Mouse (Mus musculus) gastrocnemius, adult 8-10 months (tissue): ENCODE measurements around the gene Mical2. TPM values are rescaled to one million over a fixed set of nuclear protein-coding genes. Genes with fewer than 3 reads are reported as not detected.

ENCODE experiments used
- DNase-seq, 2 experiments: peaks; one replicate each; pipeline ENCODE4 v3.0.0; 2022; ENCODE audit warnings: low spot score in 2 of 2
- total RNA-seq, 4 experiments: library from RNA; stranded (reverse); gene quantifications; 2 replicates each; pipeline ENCODE4 v1.2.4; 2022

Gene Mical2
- total RNA-seq, 4 experiments from 2014 or later = 172 to 236 (median 206) TPM

DNA sequence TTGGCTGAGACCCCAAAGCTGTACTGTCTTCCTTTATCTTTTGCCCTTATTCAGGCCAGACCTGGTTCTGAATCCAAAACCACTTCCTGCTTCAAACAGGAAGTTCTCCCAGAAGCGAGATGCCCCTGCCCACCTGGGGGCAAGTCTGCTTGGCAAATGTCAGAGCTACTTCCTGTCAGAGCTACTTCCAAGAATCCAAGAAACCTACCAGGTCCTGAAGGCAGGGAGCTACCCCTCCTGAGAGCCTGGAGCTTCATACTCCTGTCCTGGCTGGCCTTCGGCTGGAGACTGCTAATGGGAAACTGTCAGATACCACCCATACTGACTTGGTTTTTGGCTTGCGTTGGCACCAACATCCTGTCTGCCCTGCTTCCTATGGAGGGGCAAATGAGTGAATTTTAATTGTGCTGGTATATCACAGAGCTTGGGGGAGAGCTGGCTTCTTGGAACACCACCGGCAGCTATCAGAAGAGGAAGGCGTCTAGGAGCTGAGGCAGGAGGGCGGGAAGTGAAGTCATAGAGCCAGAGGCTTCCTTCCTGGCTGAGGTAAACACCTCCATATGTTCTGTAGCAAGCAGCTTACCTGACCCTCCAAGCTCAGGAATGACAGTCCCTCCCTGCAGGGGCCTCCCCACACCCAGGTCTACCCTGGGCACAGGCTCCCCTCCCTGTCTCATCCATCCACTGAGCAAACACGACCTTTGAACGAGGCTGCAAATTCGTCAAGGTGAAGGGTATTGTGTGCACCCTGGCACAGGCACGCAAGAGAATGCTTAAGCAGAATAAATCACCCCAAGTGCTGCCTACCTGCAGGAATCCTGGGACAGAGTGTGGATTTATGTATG is 17.1 kb upstream of the Mical2 start:
- DNase-seq = no peak

DNA sequence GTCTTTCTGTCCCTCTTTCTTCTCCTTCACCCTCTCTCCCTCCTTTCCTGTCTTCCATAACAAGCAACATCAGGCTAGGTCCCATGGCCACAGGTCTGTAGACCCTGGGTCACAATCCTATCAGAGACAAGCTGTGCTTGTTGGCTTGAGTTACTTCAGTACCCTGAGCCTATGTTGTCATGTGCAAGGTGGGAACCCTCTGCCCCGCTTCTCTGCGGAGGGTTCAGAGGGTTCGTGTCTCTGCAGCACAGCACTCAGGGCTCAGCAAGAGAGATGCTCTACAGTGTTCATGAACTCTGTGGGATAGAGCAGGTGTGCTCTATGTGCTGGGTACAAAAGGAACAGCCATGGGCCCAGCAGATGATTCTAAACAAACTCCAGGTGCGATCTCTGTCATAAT is 16.0 kb upstream of the Mical2 start:
- DNase-seq = no peak

DNA sequence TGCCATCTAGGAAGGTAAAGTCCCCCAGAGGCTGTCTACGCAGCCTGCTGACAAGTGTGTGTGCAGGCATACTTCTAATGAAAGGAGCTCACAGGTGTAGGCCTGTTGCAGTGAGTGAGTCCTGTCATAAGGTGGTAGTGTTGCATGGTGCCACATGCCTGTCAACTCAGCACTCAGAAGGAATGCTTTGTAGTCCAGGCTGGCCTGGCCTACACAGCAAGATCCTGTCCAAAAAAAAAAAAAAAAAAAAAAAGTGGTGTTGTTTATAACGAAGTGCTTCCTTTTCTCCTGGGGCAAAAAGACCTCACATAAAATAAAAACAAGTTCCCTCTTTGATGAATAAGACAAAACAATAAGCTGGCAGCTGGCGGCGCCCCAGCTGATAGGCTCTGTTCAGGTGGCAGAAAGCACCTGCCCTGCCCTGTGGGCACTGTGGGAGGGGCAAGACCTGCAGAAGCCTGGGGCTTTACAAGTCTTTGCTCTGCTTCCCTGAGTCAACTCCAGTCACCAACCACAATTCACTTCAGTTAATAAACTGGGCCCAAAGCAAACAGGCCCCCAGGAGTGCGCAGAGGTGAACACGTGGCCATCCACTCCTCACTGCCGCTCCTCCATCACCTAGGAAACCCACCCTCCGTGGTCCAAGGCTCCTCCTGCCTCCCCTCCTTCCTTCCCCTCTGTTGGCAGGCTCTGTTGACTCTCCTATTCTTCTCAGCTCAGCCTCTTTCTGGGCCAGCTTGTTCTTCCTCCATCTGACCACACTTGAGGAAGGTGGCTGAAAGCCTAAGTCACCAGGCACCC is 12.5 kb upstream of the Mical2 start:
- DNase-seq = no peak

DNA sequence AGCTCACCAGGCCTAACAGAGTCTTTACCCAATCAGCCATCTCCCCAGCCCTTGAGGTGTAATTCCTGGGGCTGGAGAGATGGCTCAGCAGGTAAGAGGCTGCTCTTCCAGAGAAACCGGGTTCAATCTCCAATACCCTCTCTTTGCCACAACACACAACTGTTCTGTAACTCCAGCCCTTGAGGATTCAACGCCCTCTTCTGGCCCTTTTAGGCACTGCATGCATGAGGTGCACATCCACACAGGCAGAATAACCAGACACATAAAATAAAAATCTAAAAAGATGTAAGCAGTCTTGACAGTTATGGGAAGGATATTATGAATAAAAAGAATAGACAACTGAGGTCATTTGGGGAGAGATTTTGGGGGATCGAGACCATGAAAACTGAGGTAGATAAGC is 9.8 kb upstream of the Mical2 start:
- DNase-seq = no peak

DNA sequence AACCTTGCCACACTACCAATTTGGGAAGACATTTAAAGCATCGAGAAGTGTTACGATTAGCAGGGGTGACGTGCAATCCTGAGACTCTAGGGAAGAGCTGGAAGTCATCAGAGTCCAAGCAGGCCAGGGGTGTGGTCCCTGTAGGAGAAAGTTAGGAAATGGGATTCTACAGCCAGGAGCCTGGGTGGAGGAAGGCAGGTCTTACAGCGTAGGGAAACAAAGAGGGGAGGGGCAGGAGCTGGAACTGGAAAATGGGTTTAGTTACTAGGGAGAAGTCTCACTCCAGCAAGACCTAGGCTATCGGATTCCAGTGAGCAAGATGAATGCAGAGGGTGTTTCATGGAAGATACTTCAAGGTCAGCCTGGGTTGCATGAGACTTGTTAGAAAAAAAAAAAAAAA is 8.9 kb upstream of the Mical2 start:
- no peak for DNase-seq

DNA sequence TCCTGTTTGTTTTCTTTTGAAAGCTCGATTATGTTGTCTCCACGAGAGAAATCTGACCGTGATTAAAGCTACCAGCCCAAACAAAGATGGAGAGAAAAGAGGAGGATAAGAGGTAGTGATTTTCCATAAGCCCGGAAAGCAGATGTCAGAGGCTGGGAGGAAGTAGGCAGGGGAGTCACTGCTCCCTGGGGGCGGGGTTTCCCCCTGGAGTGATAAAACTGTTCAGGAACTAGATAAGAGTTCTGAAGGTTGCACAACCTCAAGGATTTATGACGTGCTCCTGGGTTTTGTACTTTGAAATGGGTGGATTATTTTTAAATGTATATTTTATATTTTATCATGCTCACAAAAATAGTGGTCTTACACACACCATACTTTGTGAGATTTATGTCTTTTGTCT is 8.4 kb upstream of the Mical2 start:
- no peak for DNase-seq

DNA sequence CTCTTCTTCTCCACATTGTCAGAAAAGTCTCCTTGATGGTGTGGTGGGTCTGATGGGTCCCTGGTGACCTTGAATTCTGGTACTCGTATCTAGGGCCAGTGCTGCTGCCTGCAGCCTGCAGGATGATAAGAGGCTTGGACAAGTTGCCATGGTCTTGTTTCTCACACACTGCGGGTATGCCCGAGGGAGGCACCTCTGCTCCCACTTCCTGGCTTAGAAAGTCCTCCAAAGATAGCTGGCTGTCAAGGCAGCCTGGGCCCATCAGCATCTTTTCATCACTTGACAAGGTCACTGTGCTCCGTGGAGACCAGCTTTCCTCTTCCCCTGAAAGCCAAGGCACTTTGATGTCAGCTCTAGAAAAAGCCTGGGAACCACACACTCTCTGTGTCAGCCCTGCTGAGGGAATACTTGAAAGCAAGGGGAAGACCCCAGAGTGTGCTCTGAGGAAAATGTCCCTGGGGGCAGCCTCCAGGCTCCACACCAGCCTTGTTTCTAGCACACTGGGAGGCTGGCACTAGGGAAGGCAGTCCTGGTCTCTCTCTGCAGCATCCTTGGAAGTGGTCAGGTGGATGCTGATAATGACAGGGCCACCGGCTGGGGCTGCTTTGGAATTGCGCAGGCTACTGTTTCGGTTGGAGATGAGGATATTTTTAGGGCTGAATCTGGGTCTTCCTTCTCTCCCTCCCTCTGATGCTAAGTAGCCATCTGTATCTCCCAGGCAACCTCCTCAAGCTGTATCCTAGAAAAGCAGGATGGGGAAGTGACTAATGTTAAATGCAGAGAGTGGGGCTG is 2.7 kb upstream of the Mical2 start:
- no peak for DNase-seq

DNA sequence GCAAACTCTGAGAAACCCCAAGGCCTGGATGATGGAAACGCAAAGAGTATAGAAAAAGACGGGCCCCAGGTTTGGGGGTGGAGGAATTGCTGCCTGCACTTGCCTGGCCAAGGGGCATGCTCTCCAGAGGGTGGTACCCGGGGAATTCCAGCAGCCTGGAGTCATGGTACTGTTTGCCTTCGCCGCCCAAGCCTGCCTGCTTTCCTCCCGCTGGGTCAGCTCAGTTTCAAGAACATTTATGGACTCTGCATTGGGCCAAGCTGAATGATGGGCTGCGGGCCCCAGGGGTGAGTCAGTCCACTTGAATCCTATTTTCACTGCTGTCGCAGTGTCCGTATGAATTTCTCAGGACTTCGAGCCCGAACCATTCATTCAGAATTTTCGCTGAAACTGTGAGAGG is 802 bp upstream of the Mical2 start:
- no peak for DNase-seq

DNA sequence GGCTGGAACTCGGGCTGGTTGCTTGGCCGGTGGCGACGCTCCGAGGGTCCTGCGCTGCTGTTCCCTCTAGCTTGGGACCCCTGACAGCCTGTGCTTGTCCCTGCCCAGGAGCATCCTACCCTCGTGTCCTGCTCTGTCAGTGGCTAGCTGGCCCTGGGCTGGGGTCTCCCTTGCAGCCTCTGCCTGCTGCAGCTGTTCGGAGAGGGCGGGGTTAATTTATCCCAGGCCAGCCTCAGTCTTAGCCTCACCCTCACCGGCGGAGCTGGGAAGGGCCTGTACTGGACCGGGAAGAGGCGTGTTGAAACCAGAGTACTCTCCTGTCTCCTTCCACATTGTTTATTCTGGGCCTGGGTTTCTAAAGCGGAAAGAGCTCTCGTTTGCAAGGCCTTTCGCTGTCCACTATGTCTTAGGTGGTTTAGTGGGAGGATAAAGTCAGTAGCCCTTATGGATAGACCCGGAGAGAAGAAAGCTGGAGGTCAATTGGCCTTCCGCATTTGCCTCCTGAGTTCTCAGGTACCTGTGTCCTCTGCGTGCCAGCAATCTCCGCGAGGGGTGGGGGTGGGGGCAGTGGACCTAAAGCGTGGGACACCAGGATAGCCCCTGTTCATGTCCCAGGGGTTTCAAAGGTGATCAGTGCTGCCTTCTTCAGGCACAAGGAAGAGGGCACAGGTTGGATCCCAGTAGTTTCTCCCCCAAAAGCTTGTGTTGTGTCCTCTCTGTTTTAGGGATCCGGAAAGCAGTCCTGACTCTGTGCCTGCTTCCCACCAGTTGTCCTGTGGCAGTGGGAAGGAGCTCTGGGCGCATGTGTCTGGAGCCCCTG is 1.0 kb downstream of the Mical2 start:
- DNase-seq = no peak

DNA sequence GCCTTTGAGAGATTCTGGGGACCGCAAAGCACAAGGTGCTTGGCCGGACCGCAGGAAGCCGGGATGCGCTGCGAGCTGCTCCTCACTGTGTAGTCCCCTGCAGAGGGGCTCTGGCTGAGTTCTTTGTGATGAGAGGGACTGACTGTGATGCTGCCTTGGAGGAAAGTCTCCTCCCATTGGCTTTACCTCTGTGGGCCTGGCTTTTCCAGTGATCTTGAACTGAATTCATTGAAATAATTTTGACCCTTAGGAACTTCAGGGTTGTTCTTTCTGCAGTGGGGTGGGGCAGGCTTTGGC is 1.6 kb downstream of the Mical2 start:
- no peak for DNase-seq

DNA sequence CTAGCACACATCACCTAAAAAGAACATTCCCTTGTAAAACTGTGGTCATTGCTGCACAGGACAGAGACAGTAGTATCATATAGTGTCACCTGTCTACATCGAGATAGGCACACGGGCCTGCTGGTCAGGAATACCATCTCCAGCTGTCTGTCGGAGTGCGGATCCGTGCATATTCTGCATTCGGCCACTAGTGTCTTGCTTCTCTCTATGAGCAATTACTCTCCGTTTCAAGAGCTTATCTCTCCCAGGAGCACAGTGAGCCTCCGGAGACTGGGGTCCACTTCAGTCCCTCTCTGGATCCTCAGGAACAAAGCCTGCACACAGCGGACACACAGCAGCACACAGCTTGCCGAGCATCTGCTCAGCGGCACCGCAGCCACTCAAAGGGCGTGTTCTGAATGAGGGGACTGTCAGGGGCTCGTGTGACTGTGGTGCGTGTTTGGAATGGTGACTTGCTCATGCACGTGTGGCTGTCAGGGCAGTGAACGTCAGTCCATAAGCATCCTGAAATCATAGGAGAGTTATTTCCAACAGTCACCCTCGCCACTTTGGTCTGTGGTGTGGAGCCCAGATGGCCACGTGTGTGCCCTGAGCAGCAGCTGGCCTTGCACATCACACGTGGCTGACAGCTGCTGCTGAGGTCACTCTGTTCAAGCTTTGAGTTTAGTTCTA is 3.3 kb downstream of the Mical2 start:
- peak; percentile 39 to 57 for DNase-seq

DNA sequence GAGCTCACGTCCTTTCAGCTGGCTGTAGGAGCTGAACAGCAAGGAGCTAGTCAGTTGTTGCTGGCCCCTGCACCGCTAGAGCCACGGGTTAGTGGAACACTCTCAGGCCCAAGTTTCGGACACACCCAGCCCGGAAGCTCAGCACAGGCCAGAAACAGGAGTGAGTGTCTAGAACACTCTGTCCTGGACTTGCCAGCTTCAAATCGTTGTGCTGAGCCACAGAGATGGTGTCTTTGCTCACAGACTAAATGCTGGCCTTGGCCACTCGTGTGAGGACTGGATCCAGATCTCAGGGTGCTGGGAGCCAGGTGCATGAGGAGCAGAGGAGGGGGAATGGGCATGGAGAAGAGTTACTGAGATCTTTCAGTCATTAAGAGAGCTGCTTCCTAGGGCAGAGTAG is 6.1 kb downstream of the Mical2 start:
- peak; percentile 45 to 62 for DNase-seq

DNA sequence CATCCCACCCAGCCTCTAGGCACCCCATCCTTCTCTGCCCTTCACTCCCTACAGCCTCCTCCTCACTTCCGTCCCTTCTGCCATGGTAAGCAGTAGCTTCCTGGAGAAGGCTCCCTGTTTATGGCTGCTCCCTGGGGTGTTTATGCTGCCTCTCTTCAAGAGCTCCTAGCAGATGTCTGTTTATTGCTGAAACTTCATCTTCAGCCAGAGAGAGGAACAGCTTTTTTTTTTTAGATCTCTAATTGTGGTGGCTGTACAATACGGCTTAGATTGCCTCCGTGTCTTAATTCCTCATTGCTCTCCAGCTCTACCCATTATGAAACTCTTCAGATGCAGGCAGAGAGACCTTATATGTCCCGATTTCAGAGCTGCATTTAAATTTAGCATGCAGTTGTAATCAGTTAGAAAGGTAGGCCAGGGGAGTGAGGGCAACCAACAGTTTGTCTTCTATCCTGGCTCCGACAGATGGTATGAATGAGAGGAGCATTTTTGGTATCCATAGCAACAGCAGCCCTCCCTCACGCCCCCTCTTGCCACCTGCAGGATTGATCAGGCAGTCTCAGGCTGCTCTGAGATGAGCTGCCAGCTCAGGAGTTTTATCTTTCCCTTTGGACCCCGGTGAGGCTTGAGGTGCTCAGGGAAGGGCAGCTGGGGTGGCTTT is 7.8 kb downstream of the Mical2 start:
- no peak for DNase-seq

DNA sequence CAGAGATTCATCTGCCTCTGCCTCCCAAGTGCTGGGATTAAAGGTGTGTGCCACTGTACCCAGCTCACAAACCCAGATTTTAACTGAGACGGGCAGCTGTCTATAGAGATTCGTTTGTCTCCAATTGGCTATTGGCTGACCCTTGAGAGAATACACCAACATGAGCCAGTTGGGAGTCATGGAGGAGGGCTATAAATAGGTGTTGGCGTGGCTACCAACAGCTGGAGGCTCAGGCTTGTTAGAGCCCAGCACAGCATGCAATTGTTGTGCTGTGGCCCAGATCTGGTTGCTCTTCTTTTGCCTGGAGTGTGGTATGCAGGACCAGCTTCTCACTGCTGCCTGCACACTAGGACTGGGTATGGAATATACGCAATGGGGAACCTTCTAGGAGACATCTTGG is 8.8 kb downstream of the Mical2 start:
- peak in 1 of 2 experiments; percentile 43 for DNase-seq

DNA sequence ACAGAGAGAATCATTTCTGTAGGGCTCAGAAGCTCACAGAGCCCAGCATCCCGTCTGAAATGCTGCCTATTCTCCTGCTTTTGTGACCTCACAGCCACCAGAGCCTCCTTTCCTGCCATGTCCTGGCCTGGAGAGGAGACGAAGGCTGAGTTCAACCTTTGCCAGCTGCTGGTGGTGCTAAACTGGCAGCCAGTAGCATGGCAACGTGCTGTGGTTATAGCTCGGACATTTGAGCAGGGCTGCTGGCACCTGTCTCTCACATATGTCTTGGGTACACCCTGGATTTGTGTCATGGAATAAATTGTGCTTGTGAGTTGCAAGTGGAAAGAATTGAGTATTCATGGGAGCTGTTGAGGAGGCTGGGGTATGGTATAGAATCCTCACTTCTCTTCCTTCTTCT is 9.8 kb downstream of the Mical2 start:
- no peak for DNase-seq

DNA sequence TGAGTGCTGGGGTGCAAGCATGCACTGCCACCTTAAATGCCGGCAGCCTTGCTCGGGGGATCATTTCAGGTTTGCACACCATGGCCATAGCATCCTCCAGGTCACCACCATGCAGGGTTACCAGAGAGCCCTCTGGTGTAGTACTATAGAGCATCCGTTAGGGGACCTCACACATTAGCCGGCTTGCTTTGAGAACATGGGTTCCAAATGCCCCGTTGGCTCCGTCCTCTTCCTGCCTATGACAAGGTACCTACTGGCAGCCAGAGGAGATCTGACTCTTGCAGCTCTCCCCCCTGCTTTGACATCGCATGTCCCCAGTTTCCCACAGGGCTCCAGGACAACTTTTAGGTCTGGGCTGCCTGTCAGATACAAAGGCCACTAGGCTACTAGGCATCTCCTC is 11.6 kb downstream of the Mical2 start:
- DNase-seq = no peak

DNA sequence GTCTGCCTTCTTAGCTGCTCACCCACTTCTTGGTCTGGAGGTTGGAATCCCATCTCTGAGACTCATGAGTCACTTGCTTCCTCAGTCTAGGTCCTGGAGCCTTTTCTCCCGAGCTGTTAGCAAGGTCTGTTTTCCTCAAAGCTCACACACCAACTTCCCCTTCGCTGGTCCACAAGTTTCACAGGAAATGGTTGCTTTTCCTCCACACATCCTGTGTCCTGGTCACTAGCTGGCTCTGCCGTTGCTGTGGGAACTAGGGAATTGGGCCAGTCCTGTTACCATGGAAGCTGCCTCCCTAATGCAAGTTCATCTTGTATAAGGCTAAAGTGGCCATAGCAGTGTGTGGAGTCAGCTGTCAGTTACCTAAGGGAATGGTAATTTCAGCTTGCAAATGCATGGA is 12.2 kb downstream of the Mical2 start:
- DNase-seq = no peak

DNA sequence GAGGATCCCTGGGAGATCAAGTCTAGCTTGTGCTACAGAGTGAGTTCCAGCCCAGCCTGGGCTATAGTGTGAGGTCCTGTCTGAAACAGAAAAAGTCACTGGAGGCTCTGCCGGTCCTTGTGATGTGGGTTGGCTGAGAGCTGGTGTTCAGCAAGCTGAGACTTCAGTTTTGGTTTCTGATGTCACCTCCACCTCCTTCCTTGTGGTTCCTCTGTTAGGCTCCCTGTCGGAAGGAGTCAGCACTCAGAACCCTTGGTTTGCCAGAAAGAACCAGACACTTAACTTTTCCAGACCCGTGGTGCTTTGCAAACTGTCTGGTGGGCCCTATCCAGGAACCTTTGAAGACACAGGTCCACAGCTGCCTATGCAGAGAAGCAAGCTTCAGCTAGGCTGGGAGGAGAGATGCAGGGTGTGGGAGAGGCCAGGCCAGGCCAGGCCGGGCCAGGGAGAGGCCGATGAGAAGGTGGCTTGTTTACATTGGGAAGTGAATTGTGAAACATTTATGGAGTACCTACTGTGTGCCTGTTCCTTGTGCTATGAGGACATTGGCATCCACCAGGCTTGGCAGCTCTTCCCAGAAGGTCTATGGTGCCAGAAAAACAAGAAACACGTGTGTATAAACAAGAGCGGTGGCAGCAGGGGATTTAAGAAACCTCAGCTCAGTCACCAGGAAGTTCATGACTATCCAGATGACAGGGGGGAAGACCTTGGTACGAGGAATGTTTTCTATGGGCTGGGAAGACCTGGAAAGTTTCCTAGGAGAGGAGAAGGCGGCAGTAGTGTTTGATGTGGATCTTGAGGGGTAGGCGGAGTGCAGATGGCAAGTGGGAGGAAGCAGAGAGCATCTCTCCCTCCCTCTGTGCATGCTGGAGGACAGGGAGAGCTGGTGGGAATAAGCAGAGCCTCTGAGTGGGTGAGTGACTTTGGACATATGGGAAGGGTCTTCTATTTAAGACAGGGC is 13.4 kb downstream of the Mical2 start:
- no peak for DNase-seq

DNA sequence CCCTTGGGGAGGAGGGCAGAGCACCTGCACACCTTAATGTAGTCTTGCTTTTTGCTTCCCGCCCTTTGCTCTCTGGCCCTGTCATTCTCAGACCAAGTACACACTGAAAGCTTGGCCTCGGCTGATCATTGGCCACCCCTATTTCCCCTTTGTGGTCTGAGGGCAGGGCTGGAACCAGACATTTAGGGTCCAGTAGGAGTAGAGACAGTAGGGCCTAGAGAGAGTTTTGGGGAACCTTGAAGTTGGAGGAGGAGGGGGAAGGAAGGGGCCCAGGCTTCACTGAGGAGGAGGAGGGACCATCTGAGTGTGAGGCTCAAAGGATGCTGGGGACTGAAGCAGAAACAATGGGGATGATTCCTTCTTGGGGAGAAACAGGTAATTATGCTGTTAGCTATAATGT is 15.1 kb downstream of the Mical2 start:
- no peak for DNase-seq
